Mouse (Mus musculus): ENCODE measurements around the gene Clec9a. TPM values are rescaled to one million over a fixed set of nuclear protein-coding genes. Genes with fewer than 3 reads are reported as not detected.

Gene Clec9a
- polyA plus RNA-seq, 1 experiment from 2014 or later: 0.45 TPM

- H3K27ac ChIP-seq (ENCODE audit: low read depth, low read length): no peak overlapping the region
- no peak for ATAC-seq (ENCODE audit: low FRiP score, low TSS enrichment)
- no peak overlapping the region for H3K4me2 ChIP-seq (replicated peaks; ENCODE audit: low read depth, low read length)
- H3K27me3 ChIP-seq (ENCODE audit: control insufficient read depth, insufficient read depth, low read length): no peaks in the 10 kb centered on the region
- no peaks in the 10 kb centered on the region for H3K36me3 ChIP-seq (ENCODE audit: control insufficient read depth, insufficient read depth, low read length)
- no peak overlapping the region for H3K9ac ChIP-seq (ENCODE audit: low read depth, low read length)
- H3K4me1 ChIP-seq (ENCODE audit: control insufficient read depth, insufficient read depth, low read length): no peaks in the 10 kb centered on the region
- no peak overlapping the region for H3K4me3 ChIP-seq (ENCODE audit: low read length)
- 80% methylated on average over 4 of the region's 4 CpGs for WGBS
- no peaks in the 10 kb centered on the region for H3K9me3 ChIP-seq (ENCODE audit: control insufficient read depth, low read length)
Observed at GRCm38 (mm10) chr6:129385000-129385399, 23.7 kb upstream of the Clec9a start.

- no peak within 1 kb of the TSS for H3K9ac ChIP-seq (ENCODE audit: low read depth, low read length)
- H3K4me2 ChIP-seq (replicated peaks; ENCODE audit: low read depth, low read length): no peak within 1 kb of the TSS
- no peak for ATAC-seq (ENCODE audit: low FRiP score, low TSS enrichment)
- no peaks in the 10 kb centered on the region for H3K36me3 ChIP-seq (ENCODE audit: control insufficient read depth, insufficient read depth, low read length)
- no peak within 1 kb of the TSS for H3K4me3 ChIP-seq (ENCODE audit: low read length)
- no peaks in the 10 kb centered on the region for H3K27me3 ChIP-seq (ENCODE audit: control insufficient read depth, insufficient read depth, low read length)
- WGBS: 84% methylated on average over 2 of the region's 2 CpGs
- H3K9me3 ChIP-seq (ENCODE audit: control insufficient read depth, low read length): no peaks in the 10 kb centered on the region
- H3K27ac ChIP-seq (ENCODE audit: low read depth, low read length): no peak within 1 kb of the TSS
- H3K4me1 ChIP-seq (ENCODE audit: control insufficient read depth, insufficient read depth, low read length): no peaks in the 10 kb centered on the region
Observed at GRCm38 (mm10) chr6:129385774-129386173, 22.9 kb upstream of the Clec9a start, which contains the start of gene Clec12b. Gene Clec12b, minus strand, starts transcription at chr6:129385874.

- Histone ChIP-seq H3K4me3 (ENCODE audit: low read length) (no peak overlapping the region), H3K4me1 (ENCODE audit: control insufficient read depth, insufficient read depth, low read length) (no peaks in the 10 kb centered on the region), H3K36me3 (ENCODE audit: control insufficient read depth, insufficient read depth, low read length) (no peaks in the 10 kb centered on the region), H3K4me2 (replicated peaks; ENCODE audit: low read depth, low read length) (no peak overlapping the region), H3K27me3 (ENCODE audit: control insufficient read depth, insufficient read depth, low read length) (no peaks in the 10 kb centered on the region), H3K9ac (ENCODE audit: low read depth, low read length) (no peak overlapping the region), H3K27ac (ENCODE audit: low read depth, low read length) (no peak overlapping the region), H3K9me3 (ENCODE audit: control insufficient read depth, low read length) (no peaks in the 10 kb centered on the region)
- WGBS: 11% methylated on average over 2 of the region's 2 CpGs
- ATAC-seq (ENCODE audit: low FRiP score, low TSS enrichment): no peak
Observed at GRCm38 (mm10) chr6:129393087-129393720, 15.5 kb upstream of the Clec9a start.

- Histone ChIP-seq H3K27me3 (ENCODE audit: control insufficient read depth, insufficient read depth, low read length) (no peaks in the 10 kb centered on the region), H3K4me3 (ENCODE audit: low read length) (no peak overlapping the region), H3K4me1 (ENCODE audit: control insufficient read depth, insufficient read depth, low read length) (no peaks in the 10 kb centered on the region), H3K9ac (ENCODE audit: low read depth, low read length) (no peak overlapping the region), H3K4me2 (replicated peaks; ENCODE audit: low read depth, low read length) (no peak overlapping the region), H3K9me3 (ENCODE audit: control insufficient read depth, low read length) (no peaks in the 10 kb centered on the region), H3K27ac (ENCODE audit: low read depth, low read length) (no peak overlapping the region), H3K36me3 (ENCODE audit: control insufficient read depth, insufficient read depth, low read length) (no peaks in the 10 kb centered on the region)
- peak; percentile 68; the same call in 1 of the 2 replicates for ATAC-seq (ENCODE audit: low FRiP score, low TSS enrichment)
- WGBS: 71% methylated on average over 6 of the region's 6 CpGs
Observed at GRCm38 (mm10) chr6:129393732-129394131, 14.9 kb upstream of the Clec9a start.

- Histone ChIP-seq H3K27ac (ENCODE audit: low read depth, low read length) (no peak within 1 kb of the TSS), H3K9me3 (ENCODE audit: control insufficient read depth, low read length) (no peaks in the 10 kb centered on the region), H3K27me3 (ENCODE audit: control insufficient read depth, insufficient read depth, low read length) (no peaks in the 10 kb centered on the region), H3K9ac (ENCODE audit: low read depth, low read length) (no peak within 1 kb of the TSS), H3K4me1 (ENCODE audit: control insufficient read depth, insufficient read depth, low read length) (no peaks in the 10 kb centered on the region), H3K4me2 (replicated peaks; ENCODE audit: low read depth, low read length) (no peak within 1 kb of the TSS), H3K4me3 (ENCODE audit: low read length) (no peak within 1 kb of the TSS), H3K36me3 (ENCODE audit: control insufficient read depth, insufficient read depth, low read length) (no peaks in the 10 kb centered on the region)
- ATAC-seq (ENCODE audit: low FRiP score, low TSS enrichment): no peak
- 68% methylated on average over 8 of the region's 8 CpGs for WGBS
Observed at GRCm38 (mm10) chr6:129396997-129397396, 11.7 kb upstream of the Clec9a start, which contains the start of gene Clec1b. Gene Clec1b, plus strand, starts transcription at chr6:129397297.

GRCm38 (mm10) chr6:129399945-129400344 is 8.7 kb upstream of the Clec9a start:
- H3K9me3 ChIP-seq (ENCODE audit: control insufficient read depth, low read length): no peaks in the 10 kb centered on the region
- H3K36me3 ChIP-seq (ENCODE audit: control insufficient read depth, insufficient read depth, low read length): no peaks in the 10 kb centered on the region
- H3K9ac ChIP-seq (ENCODE audit: low read depth, low read length): no peak overlapping the region
- ATAC-seq (ENCODE audit: low FRiP score, low TSS enrichment): 0 out of 2 replicates have a peak, but pooled peaks have one; percentile 35
- WGBS: 58% methylated on average over 6 of the region's 6 CpGs
- H3K4me3 ChIP-seq (ENCODE audit: low read length): no peak overlapping the region
- H3K4me1 ChIP-seq (ENCODE audit: control insufficient read depth, insufficient read depth, low read length): no peaks in the 10 kb centered on the region
- H3K27ac ChIP-seq (ENCODE audit: low read depth, low read length): no peak overlapping the region
- no peak overlapping the region for H3K4me2 ChIP-seq (replicated peaks; ENCODE audit: low read depth, low read length)
- no peaks in the 10 kb centered on the region for H3K27me3 ChIP-seq (ENCODE audit: control insufficient read depth, insufficient read depth, low read length)

- H3K27ac ChIP-seq (ENCODE audit: low read depth, low read length): no peak overlapping the region
- ATAC-seq (ENCODE audit: low FRiP score, low TSS enrichment): no peak
- no peak overlapping the region for H3K9ac ChIP-seq (ENCODE audit: low read depth, low read length)
- no peak overlapping the region for H3K4me3 ChIP-seq (ENCODE audit: low read length)
- H3K27me3 ChIP-seq (ENCODE audit: control insufficient read depth, insufficient read depth, low read length): no peaks in the 10 kb centered on the region
- no peaks in the 10 kb centered on the region for H3K9me3 ChIP-seq (ENCODE audit: control insufficient read depth, low read length)
- no peak overlapping the region for H3K4me2 ChIP-seq (replicated peaks; ENCODE audit: low read depth, low read length)
- WGBS: 89% methylated on average over 2 of the region's 2 CpGs
- no peaks in the 10 kb centered on the region for H3K4me1 ChIP-seq (ENCODE audit: control insufficient read depth, insufficient read depth, low read length)
- no peaks in the 10 kb centered on the region for H3K36me3 ChIP-seq (ENCODE audit: control insufficient read depth, insufficient read depth, low read length)
Observed at GRCm38 (mm10) chr6:129402404-129402803, 6.3 kb upstream of the Clec9a start.

GRCm38 (mm10) chr6:129403391-129403790 is 5.3 kb upstream of the Clec9a start:
- whole genome bisulfite sequencing: 61% methylated on average over 6 of the region's 6 CpGs

GRCm38 (mm10) chr6:129405999-129406398 is 2.7 kb upstream of the Clec9a start:
- no peak overlapping the region for H3K4me2 ChIP-seq (replicated peaks; ENCODE audit: low read depth, low read length)
- H3K27ac ChIP-seq (ENCODE audit: low read depth, low read length): no peak overlapping the region
- no peak overlapping the region for H3K9ac ChIP-seq (ENCODE audit: low read depth, low read length)
- no peaks in the 10 kb centered on the region for H3K9me3 ChIP-seq (ENCODE audit: control insufficient read depth, low read length)
- no peaks in the 10 kb centered on the region for H3K4me1 ChIP-seq (ENCODE audit: control insufficient read depth, insufficient read depth, low read length)
- ATAC-seq (ENCODE audit: low FRiP score, low TSS enrichment): no peak
- H3K4me3 ChIP-seq (ENCODE audit: low read length): no peak overlapping the region
- no peaks in the 10 kb centered on the region for H3K27me3 ChIP-seq (ENCODE audit: control insufficient read depth, insufficient read depth, low read length)
- H3K36me3 ChIP-seq (ENCODE audit: control insufficient read depth, insufficient read depth, low read length): no peaks in the 10 kb centered on the region

More at GRCm38 (mm10) chr6:129403391-129403790, 5.3 kb upstream of the Clec9a start:
- Histone ChIP-seq H3K27ac (ENCODE audit: low read depth, low read length) (no peak overlapping the region), H3K4me3 (ENCODE audit: low read length) (no peak overlapping the region), H3K36me3 (ENCODE audit: control insufficient read depth, insufficient read depth, low read length) (no peaks in the 10 kb centered on the region), H3K4me1 (ENCODE audit: control insufficient read depth, insufficient read depth, low read length) (no peaks in the 10 kb centered on the region), H3K9ac (ENCODE audit: low read depth, low read length) (no peak overlapping the region), H3K9me3 (ENCODE audit: control insufficient read depth, low read length) (no peaks in the 10 kb centered on the region), H3K27me3 (ENCODE audit: control insufficient read depth, insufficient read depth, low read length) (no peaks in the 10 kb centered on the region), H3K4me2 (replicated peaks; ENCODE audit: low read depth, low read length) (no peak overlapping the region)
- ATAC-seq (ENCODE audit: low FRiP score, low TSS enrichment): no peak
